In genomic region chr9:69035456-69035855, GRCm38 (mm10) we compare ENCODE assay signal across 22 mouse cellular contexts.
A peak's percentile ranks its signal among the peaks of the same experiment; 100 is the strongest.
DNase-seq lines count a peak whose midpoint lies in the region; ATAC-seq and TF ChIP-seq lines count a peak whose summit lies in the region.
"Had no signal": no experiment of that assay in that cellular context is flagged by ENCODE, and none has a peak within 500 bp of the region (broad histone marks: within the 10 kb centered on the region; RNA-seq: fewer than 3 reads in every experiment).

No protein-coding gene starts in this region.

- no peaks in the 10 kb centered on the region for H3K27me3 ChIP-seq in kidney, adult 2 months (replicated peaks; ENCODE audit: control insufficient read depth, insufficient read depth, low read length)
- H3K27me3 ChIP-seq in kidney, embryonic 14.5 days (ENCODE audit: control insufficient read depth, insufficient read depth, low read length) = no peaks in the 10 kb centered on the region
- H3K27me3 ChIP-seq in thymus, adult 2 months (ENCODE audit: control insufficient read depth, insufficient read depth, low read length) = no peaks in the 10 kb centered on the region
- H3K27me3 ChIP-seq: embryonic facial prominence, embryonic 13.5 days; embryonic facial prominence, embryonic 15.5 days; forebrain, embryonic 12.5 days had no signal

- no peak overlapping the region for H3K9ac ChIP-seq in kidney, embryonic 14.5 days (ENCODE audit: low read depth, low read length)
- H3K9ac ChIP-seq: embryonic facial prominence, embryonic 13.5 days; embryonic facial prominence, embryonic 15.5 days; forebrain, embryonic 12.5 days had no signal

- no peaks in the 10 kb centered on the region for H3K36me3 ChIP-seq in kidney, adult 2 months (ENCODE audit: control insufficient read depth, insufficient read depth, low read length)
- no peaks in the 10 kb centered on the region for H3K36me3 ChIP-seq in kidney, embryonic 14.5 days (ENCODE audit: control insufficient read depth, insufficient read depth, low read length)
- no peaks in the 10 kb centered on the region for H3K36me3 ChIP-seq in thymus, adult 2 months (ENCODE audit: control insufficient read depth, insufficient read depth, low read length)
- H3K36me3 ChIP-seq: embryonic facial prominence, embryonic 13.5 days; embryonic facial prominence, embryonic 15.5 days; forebrain, embryonic 10.5 days; forebrain, embryonic 12.5 days had no signal

- TF ChIP-seq POLR2A in kidney, adult 2 months (IDR thresholded peaks at IDR 0.05; ENCODE audit: low read depth, low read length) = no peak
- TF ChIP-seq POLR2A in thymus, adult 2 months (IDR thresholded peaks at IDR 0.05; ENCODE audit: control insufficient read depth, extremely low read depth, insufficient read depth, low read length, poor library complexity) = no peak

- TF ChIP-seq CTCF in kidney, adult 2 months (conservative IDR thresholded peaks at IDR 0.05; ENCODE audit: insufficient read depth, insufficient read length, low read depth, low read length) = no peak
- no peak for TF ChIP-seq CTCF in thymus, adult 2 months (IDR thresholded peaks at IDR 0.05; ENCODE audit: borderline replicate concordance, control insufficient read depth, extremely low read depth, insufficient read depth, low read length, poor library complexity)

- peaks cover 4% of the 10 kb centered on the region for H3K4me1 ChIP-seq in kidney, adult 2 months (ENCODE audit: control insufficient read depth, insufficient read depth, low read length)
- 0 out of 2 replicates have a peak, but pooled peaks cover 6% of the 10 kb centered on the region for H3K4me1 ChIP-seq in kidney, embryonic 14.5 days (ENCODE audit: control insufficient read depth, insufficient read depth, low read length)
- peaks cover 46% of the 10 kb centered on the region for H3K4me1 ChIP-seq in thymus, adult 2 months (replicated peaks; ENCODE audit: control insufficient read depth, insufficient read depth, low read length)
- H3K4me1 ChIP-seq: embryonic facial prominence, embryonic 13.5 days; embryonic facial prominence, embryonic 15.5 days; forebrain, embryonic 12.5 days had no signal

- DNase-seq in kidney, adult 2 months = peak; percentile 53
- DNase-seq in thymus, adult 2 months = no peak
- DNase-seq in thymus, postnatal 14 days = no peak
- DNase-seq in right cerebral cortex, adult 18-20 months = no peak
- DNase-seq: adrenal gland, adult 2 months; adrenal gland, postnatal 10 days; adrenal gland, postnatal 25 days; cerebellum, adult 11 months; cerebellum, adult 18-20 months; cerebellum, adult 8-10 months; cerebellum, adult 9-11 months; cerebellum, postnatal 14 days; cerebellum, postnatal 36 days; embryo, embryonic 11 days had no signal

- no peak overlapping the region for H3K4me2 ChIP-seq in kidney, embryonic 14.5 days (replicated peaks; ENCODE audit: low read depth, low read length)
- H3K4me2 ChIP-seq: embryonic facial prominence, embryonic 13.5 days; embryonic facial prominence, embryonic 15.5 days; forebrain, embryonic 12.5 days had no signal

- H3K27ac ChIP-seq in kidney, adult 2 months (ENCODE audit: insufficient read depth, low read depth, low read length) = no peak overlapping the region; the same call in 1 of the 2 replicates
- no peak overlapping the region for H3K27ac ChIP-seq in kidney, embryonic 14.5 days (ENCODE audit: low read depth, low read length)
- peak overlapping the region; percentile 43; the same call in 1 of the 2 replicates for H3K27ac ChIP-seq in thymus, adult 2 months (ENCODE audit: control insufficient read depth, insufficient read depth, low read length)
- H3K27ac ChIP-seq: embryonic facial prominence, embryonic 13.5 days; embryonic facial prominence, embryonic 15.5 days; forebrain, embryonic 10.5 days; forebrain, embryonic 12.5 days had no signal

- WGBS in kidney, adult 2 months = 55% methylated on average over 7 of the region's 7 CpGs
- WGBS in kidney, embryonic 14.5 days = 79% methylated on average over 7 of the region's 7 CpGs
- WGBS in thymus, adult 2 months = 72% methylated on average over 7 of the region's 7 CpGs

- no peak overlapping the region for H3K4me3 ChIP-seq in kidney, adult 2 months (ENCODE audit: insufficient read depth, low read depth, low read length)
- no peak overlapping the region for H3K4me3 ChIP-seq in kidney, embryonic 14.5 days (ENCODE audit: low read length)
- no peak overlapping the region for H3K4me3 ChIP-seq in thymus, adult 2 months (ENCODE audit: control insufficient read depth, insufficient read depth, low read length)
- H3K4me3 ChIP-seq: embryonic facial prominence, embryonic 13.5 days; embryonic facial prominence, embryonic 15.5 days; erythroblast, embryonic 14.5 days; forebrain, embryonic 10.5 days; forebrain, embryonic 12.5 days had no signal

- H3K9me3 ChIP-seq in kidney, embryonic 14.5 days (ENCODE audit: control insufficient read depth, low read length) = peaks cover 4% of the 10 kb centered on the region; the same call in 1 of the 2 replicates
- H3K9me3 ChIP-seq: embryonic facial prominence, embryonic 13.5 days; embryonic facial prominence, embryonic 15.5 days; forebrain, embryonic 12.5 days had no signal

- ATAC-seq in kidney, embryonic 14.5 days (ENCODE audit: low FRiP score, low TSS enrichment) = no peak
- ATAC-seq: forebrain, embryonic 14.5 days; forebrain, embryonic 16.5 days had no signal
